Mouse (Mus musculus): ENCODE data around the gene Adam4. TPM values are rescaled to one million over a fixed set of nuclear protein-coding genes. Genes with fewer than 3 reads are reported as not detected.

The Adam4 gene
- 0.74 TPM for polyA plus RNA-seq (2014; fragmentation: Illumina TruSeq; extraction: RNeasy Lipid Tissue Mini Kit (QIAGEN cat#74804); ENCODE audit: low read depth, low replicate concordance)

GRCm38 (mm10) chr12:81421846-81422245, at the start of gene Adam4:
TSS of gene Adam4 (minus strand) at chr12:81421946.

GRCm38 (mm10) chr12:81379364-81379763, 42.4 kb downstream of the Adam4 start, which contains the start of gene Gm4787:
TSS of gene Gm4787 (minus strand) at chr12:81379464.

Other genes with a start within 250 kb of the Adam4 start
- gene Slc8a3, start 88.8 kb downstream of the Adam4 start, polyA plus RNA-seq (2014; fragmentation: Illumina TruSeq; extraction: RNeasy Lipid Tissue Mini Kit (QIAGEN cat#74804); ENCODE audit: low read depth, low replicate concordance): not detected
- gene Gm4787, start 42.5 kb downstream of the Adam4 start, polyA plus RNA-seq (2014; fragmentation: Illumina TruSeq; extraction: RNeasy Lipid Tissue Mini Kit (QIAGEN cat#74804); ENCODE audit: low read depth, low replicate concordance): 0.69 TPM
- gene Cox16, start 63.2 kb upstream of the Adam4 start, polyA plus RNA-seq (2014; fragmentation: Illumina TruSeq; extraction: RNeasy Lipid Tissue Mini Kit (QIAGEN cat#74804); ENCODE audit: low read depth, low replicate concordance): 251 TPM
- 3.4 TPM for gene Gm20498, start 111.0 kb upstream of the Adam4 start, polyA plus RNA-seq (2014; fragmentation: Illumina TruSeq; extraction: RNeasy Lipid Tissue Mini Kit (QIAGEN cat#74804); ENCODE audit: low read depth, low replicate concordance)
- 142 TPM for gene Synj2bp, start 111.0 kb upstream of the Adam4 start, polyA plus RNA-seq (2014; fragmentation: Illumina TruSeq; extraction: RNeasy Lipid Tissue Mini Kit (QIAGEN cat#74804); ENCODE audit: low read depth, low replicate concordance)
- 0.16 TPM for gene Adam21, start 146.5 kb upstream of the Adam4 start, polyA plus RNA-seq (2014; fragmentation: Illumina TruSeq; extraction: RNeasy Lipid Tissue Mini Kit (QIAGEN cat#74804); ENCODE audit: low read depth, low replicate concordance)
- gene Med6, start 173.1 kb upstream of the Adam4 start, polyA plus RNA-seq (2014; fragmentation: Illumina TruSeq; extraction: RNeasy Lipid Tissue Mini Kit (QIAGEN cat#74804); ENCODE audit: low read depth, low replicate concordance): 43.8 TPM
- gene Ttc9, start 209.3 kb upstream of the Adam4 start, polyA plus RNA-seq (2014; fragmentation: Illumina TruSeq; extraction: RNeasy Lipid Tissue Mini Kit (QIAGEN cat#74804); ENCODE audit: low read depth, low replicate concordance): not detected